Mouse (Mus musculus) limb, embryonic 10.5 days (tissue): ENCODE results near the gene Olfr1507. TPM values are rescaled to one million over a fixed set of nuclear protein-coding genes. Genes with fewer than 3 reads are reported as not detected.

Source experiments
- DNase-seq: peaks from one replicate; pipeline ENCODE4 v3.0.0-alpha.2; 2017; ENCODE audit warnings: low spot score
- H3K27ac ChIP-seq: fragments of 300-500 bp; sonication (generic); 2 replicates; pipeline ENCODE4 v1.5.1; 2016; ENCODE audit warnings: mild to moderate bottlenecking
- H3K27me3 ChIP-seq: fragments of 300-500 bp; sonication (generic); 2 replicates; pipeline ENCODE4 v1.6.1; 2016; ENCODE audit warnings: low read depth, mild to moderate bottlenecking; ENCODE audit not compliant: poor library complexity, severe bottlenecking
- H3K36me3 ChIP-seq: fragments of 300-500 bp; sonication (generic); 2 replicates; pipeline ENCODE4 v1.6.1; 2016; ENCODE audit warnings: mild to moderate bottlenecking, moderate library complexity
- H3K4me1 ChIP-seq: fragments of 300-500 bp; sonication (generic); 2 replicates; pipeline ENCODE4 v1.6.1; 2016
- H3K4me3 ChIP-seq: fragments of 300-500 bp; sonication (generic); 2 replicates; pipeline ENCODE4 v1.5.1; 2016; ENCODE audit warnings: mild to moderate bottlenecking, moderate library complexity
- H3K9me3 ChIP-seq: fragments of 300-500 bp; sonication (generic); replicated peaks from 2 replicates; pipeline ENCODE4 v1.6.1; 2016; ENCODE audit warnings: mild to moderate bottlenecking
- WGBS: fragments of 180-500 bp; shearing (Covaris S2); methylation state at CpG from one replicate; pipeline ENCODE4 v1.1.7; 2016; 5-methylcytosine and 5-hydroxymethylcytosine counted together
- polyA plus RNA-seq: library from polyadenylated mRNA; unstranded; fragments of >200 nt; fragmentation: Nextera tagmentation; extraction: Ambion mirVana; gene quantifications from 2 replicates; pipeline ENCODE4 v1.2.1, GENCODE M21; 2016

Gene Olfr1507
- polyA plus RNA-seq: not detected in 2 replicates

GRCm38 (mm10) chr14:52495516-52495915, at the start of gene Olfr1507:
Gene Olfr1507, minus strand, starts transcription at chr14:52495749.
- H3K4me1 ChIP-seq: no peaks in the 10 kb centered on the region
- H3K36me3 ChIP-seq: no peaks in the 10 kb centered on the region
- no peaks in the 10 kb centered on the region for H3K9me3 ChIP-seq
- H3K27me3 ChIP-seq: no peaks in the 10 kb centered on the region
- no peak for DNase-seq
- 79% methylated on average over 4 of the region's 4 CpGs for WGBS
- H3K4me3 ChIP-seq: no peak within 1 kb of the TSS
- no peak within 1 kb of the TSS for H3K27ac ChIP-seq

DNA sequence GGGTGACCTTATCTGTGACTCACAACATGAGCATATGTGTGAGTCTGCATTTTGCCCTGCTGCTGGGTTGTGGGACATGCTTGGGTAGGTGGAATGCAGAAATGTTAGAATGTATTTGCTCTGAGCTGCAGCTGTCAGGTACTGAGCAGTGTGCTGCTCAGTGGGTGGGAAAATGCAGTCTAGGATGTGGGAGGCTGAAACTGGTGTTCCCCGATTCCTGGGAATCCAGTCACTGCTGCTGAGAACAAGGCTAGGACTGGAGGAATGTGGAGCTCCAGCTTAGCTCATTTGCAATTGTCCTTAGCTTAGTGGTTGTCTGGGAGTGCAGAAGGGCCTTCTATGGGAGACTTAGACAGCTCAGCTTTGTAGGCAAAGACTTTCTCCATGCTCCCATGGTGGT, 37.8 kb upstream of the Olfr1507 start:
- no peaks in the 10 kb centered on the region for H3K36me3 ChIP-seq
- no peak overlapping the region for H3K4me3 ChIP-seq
- 0 out of 2 replicates have a peak, but pooled peaks cover 4% of the 10 kb centered on the region for H3K9me3 ChIP-seq
- H3K27ac ChIP-seq: no peak overlapping the region
- no peak for DNase-seq
- H3K4me1 ChIP-seq: no peaks in the 10 kb centered on the region
- 93% methylated on average over 1 of the region's 1 CpGs for WGBS
- no peaks in the 10 kb centered on the region for H3K27me3 ChIP-seq

GRCm38 (mm10) chr14:52524952-52525351, 29.4 kb upstream of the Olfr1507 start:
- 0 out of 2 replicates have a peak, but pooled peaks cover 2% of the 10 kb centered on the region for H3K9me3 ChIP-seq
- DNase-seq: no peak
- no peak overlapping the region for H3K27ac ChIP-seq
- no peaks in the 10 kb centered on the region for H3K36me3 ChIP-seq
- H3K4me3 ChIP-seq: no peak overlapping the region
- no peaks in the 10 kb centered on the region for H3K4me1 ChIP-seq
- WGBS: 92% methylated on average over 1 of the region's 1 CpGs
- no peaks in the 10 kb centered on the region for H3K27me3 ChIP-seq

DNA sequence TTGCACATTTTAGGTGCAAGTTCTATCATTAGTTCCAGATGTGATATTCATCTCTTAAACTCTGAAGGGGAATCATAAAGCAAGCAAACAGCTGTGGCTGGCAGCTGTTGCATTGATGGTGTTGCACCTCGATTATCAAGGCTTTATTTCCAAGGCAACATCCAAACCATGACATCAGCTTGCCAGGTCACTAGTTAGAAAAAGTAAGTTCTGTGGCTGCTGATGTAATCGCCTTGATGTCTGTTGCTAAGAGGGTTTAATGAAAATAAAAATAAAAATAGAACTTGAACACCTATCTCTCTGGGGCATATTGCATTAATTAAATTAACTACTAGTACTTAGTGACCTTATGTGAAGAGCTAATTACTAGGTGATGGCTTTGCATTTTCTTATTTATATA, 28.2 kb downstream of the Olfr1507 start, which contains the start of gene Olfr1508:
Gene Olfr1508 (minus strand): TSS at position 101 of the 400 bp plus-strand sequence.
- Histone ChIP-seq H3K4me1 (no peaks in the 10 kb centered on the region), H3K36me3 (no peaks in the 10 kb centered on the region), H3K27ac (no peak within 1 kb of the TSS), H3K4me3 (no peak within 1 kb of the TSS), H3K9me3 (no peaks in the 10 kb centered on the region), H3K27me3 (no peaks in the 10 kb centered on the region)
- 62% methylated on average over 2 of the region's 2 CpGs for WGBS
- DNase-seq: no peak

- no peak overlapping the region for H3K4me3 ChIP-seq
- 87% methylated on average over 1 of the region's 1 CpGs for WGBS
- H3K27ac ChIP-seq: no peak overlapping the region
Observed at GRCm38 (mm10) chr14:52465738-52466137, 29.8 kb downstream of the Olfr1507 start.

DNA sequence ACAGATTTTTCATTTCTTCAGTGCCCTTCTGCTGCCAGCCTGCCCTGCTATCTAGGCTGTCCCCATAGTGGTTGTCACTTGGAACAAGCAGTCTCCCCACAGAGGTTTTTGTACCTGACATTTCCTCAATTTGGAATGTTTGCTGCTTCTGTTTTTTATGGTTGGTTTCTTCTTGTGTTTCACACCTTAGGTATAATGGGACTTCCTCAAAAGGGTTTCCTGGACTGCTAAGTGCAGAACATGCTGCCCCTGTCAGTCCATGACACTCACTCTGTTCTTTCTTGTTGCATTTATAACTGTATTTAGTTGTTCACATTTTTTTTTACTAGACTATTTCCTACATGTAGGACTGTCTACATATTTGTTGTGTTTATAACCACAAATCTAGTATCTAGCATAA, 33.6 kb downstream of the Olfr1507 start:
- DNase-seq: no peak
- H3K36me3 ChIP-seq: no peaks in the 10 kb centered on the region

More at GRCm38 (mm10) chr14:52465738-52466137, 29.8 kb downstream of the Olfr1507 start:
- no peak for DNase-seq
- no peaks in the 10 kb centered on the region for H3K9me3 ChIP-seq
- no peaks in the 10 kb centered on the region for H3K36me3 ChIP-seq
- H3K4me1 ChIP-seq: no peaks in the 10 kb centered on the region
- H3K27me3 ChIP-seq: no peaks in the 10 kb centered on the region

DNA sequence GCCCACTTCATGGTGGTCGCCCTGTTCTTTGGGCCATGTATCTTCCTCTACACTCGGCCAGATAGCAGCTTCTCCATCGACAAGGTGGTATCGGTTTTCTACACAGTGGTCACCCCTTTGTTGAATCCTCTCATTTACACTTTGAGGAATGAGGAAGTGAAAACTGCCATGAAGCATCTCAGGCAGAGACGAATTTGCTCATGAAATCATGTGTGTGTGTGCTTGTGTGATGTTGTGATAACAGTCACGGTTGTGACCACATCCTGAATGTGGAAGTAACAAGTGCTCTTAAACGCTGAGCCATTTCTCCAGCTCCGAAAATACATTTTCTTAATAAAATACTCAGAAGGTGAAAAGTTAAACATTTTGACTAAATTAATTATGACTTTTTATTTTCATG, 44.4 kb downstream of the Olfr1507 start:
- Histone ChIP-seq H3K4me3 (no peak overlapping the region), H3K4me1 (no peaks in the 10 kb centered on the region), H3K36me3 (no peaks in the 10 kb centered on the region), H3K9me3 (no peaks in the 10 kb centered on the region), H3K27ac (no peak overlapping the region), H3K27me3 (no peaks in the 10 kb centered on the region)
- DNase-seq: no peak
- 91% methylated on average over 8 of the region's 8 CpGs for WGBS

More for the DNA sequence above, 33.6 kb downstream of the Olfr1507 start:
- Histone ChIP-seq H3K4me3 (no peak overlapping the region), H3K27me3 (no peaks in the 10 kb centered on the region), H3K27ac (no peak overlapping the region), H3K9me3 (no peaks in the 10 kb centered on the region), H3K4me1 (no peaks in the 10 kb centered on the region)

DNA sequence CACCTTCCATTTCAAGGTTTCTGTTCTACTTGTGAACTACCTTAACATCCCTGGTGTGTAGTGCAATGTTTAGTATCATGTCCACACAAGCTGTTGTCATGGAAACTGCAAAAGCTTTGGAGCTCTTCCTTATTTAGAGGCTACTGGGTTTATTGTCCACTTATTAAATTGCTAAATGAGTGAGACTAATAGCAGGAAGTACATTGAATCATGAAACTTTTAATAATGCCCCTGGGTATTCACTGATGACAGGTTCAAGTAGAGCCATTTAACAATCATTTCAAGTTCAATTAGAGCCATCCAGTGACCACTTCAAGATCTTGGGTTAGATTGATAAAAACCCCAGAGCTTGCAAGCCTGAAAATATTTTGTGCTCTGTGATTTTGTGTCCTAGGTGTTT, 52.9 kb downstream of the Olfr1507 start, which contains the start of gene Olfr1509:
Gene Olfr1509 (plus strand): TSS at position 301 of the 400 bp plus-strand sequence.
- no peaks in the 10 kb centered on the region for H3K27me3 ChIP-seq
- H3K27ac ChIP-seq: no peak within 1 kb of the TSS
- no peak for DNase-seq
- no peaks in the 10 kb centered on the region for H3K4me1 ChIP-seq
- no peak within 1 kb of the TSS for H3K4me3 ChIP-seq
- no peaks in the 10 kb centered on the region for H3K9me3 ChIP-seq
- no peaks in the 10 kb centered on the region for H3K36me3 ChIP-seq

Other genes with a start within 250 kb of the Olfr1507 start
- gene Chd8, start 238.0 kb downstream of the Olfr1507 start, polyA plus RNA-seq: 43.9 and 49.6 TPM in 2 replicates
- 49.3 and 56.6 TPM in 2 replicates for gene Tox4, start 216.6 kb downstream of the Olfr1507 start, polyA plus RNA-seq
- 20.8 and 21.8 TPM in 2 replicates for gene Rab2b, start 216.2 kb downstream of the Olfr1507 start, polyA plus RNA-seq
- gene Mettl3, start 190.6 kb downstream of the Olfr1507 start, polyA plus RNA-seq: 58.6 and 64.5 TPM in 2 replicates
- 30.8 and 36.1 TPM in 2 replicates for gene Sall2, start 167.0 kb downstream of the Olfr1507 start, polyA plus RNA-seq
- gene Olfr1513, start 139.3 kb downstream of the Olfr1507 start, polyA plus RNA-seq: not detected in 2 replicates
- gene Olfr1512, start 116.6 kb downstream of the Olfr1507 start, polyA plus RNA-seq: not detected in 2 replicates
- not detected in 2 replicates for gene Olfr1511, start 98.4 kb downstream of the Olfr1507 start, polyA plus RNA-seq
- gene Olfr1510, start 81.4 kb downstream of the Olfr1507 start, polyA plus RNA-seq: not detected in 2 replicates
- not detected in 2 replicates for gene Olfr1509, start 52.8 kb downstream of the Olfr1507 start, polyA plus RNA-seq
- gene Olfr1508, start 28.3 kb downstream of the Olfr1507 start, polyA plus RNA-seq: not detected in 2 replicates